ENCODE assay signal across 26 mouse cellular contexts in genomic region chr9:79990456-79991017, GRCm38 (mm10). TPM values are rescaled to one million over a fixed set of nuclear protein-coding genes. Genes with fewer than 3 reads are reported as not detected.
"Had no signal": no experiment of that assay in that cellular context is flagged by ENCODE, and none has a peak within 500 bp of the region (broad histone marks: within the 10 kb centered on the region; RNA-seq: fewer than 3 reads in every experiment).

No protein-coding gene starts in this region.

- H3K27ac ChIP-seq: limb, embryonic 10.5 days; limb, embryonic 13.5 days; liver, embryonic 12.5 days; liver, embryonic 15.5 days; lung, embryonic 15.5 days; midbrain, embryonic 10.5 days; midbrain, embryonic 13.5 days; neural tube, embryonic 13.5 days; stomach, postnatal 0 days had no signal

- DNase-seq: kidney, postnatal 14 days; kidney, postnatal 4 days; layer of hippocampus, adult 9-11 months; liver; lung, adult 18-20 months; lung, postnatal 10 days; lung, postnatal 36 days; right cerebral cortex, adult 18-20 months; right cerebral cortex, postnatal 14 days; right cerebral cortex, postnatal 4 days; thymus, adult 2 months; thymus, postnatal 14 days; thymus, postnatal 4 days had no signal

- H3K9me3 ChIP-seq: limb, embryonic 10.5 days; limb, embryonic 13.5 days; liver, embryonic 12.5 days; liver, embryonic 15.5 days; lung, embryonic 15.5 days; midbrain, embryonic 10.5 days; midbrain, embryonic 13.5 days; neural tube, embryonic 13.5 days had no signal

- H3K27me3 ChIP-seq: limb, embryonic 13.5 days; liver, embryonic 12.5 days; liver, embryonic 15.5 days; lung, embryonic 15.5 days; megakaryocyte, embryonic 14.5 days; midbrain, embryonic 13.5 days; neural tube, embryonic 13.5 days had no signal

- H3K9ac ChIP-seq: limb, embryonic 13.5 days; liver, embryonic 12.5 days; liver, embryonic 15.5 days; lung, embryonic 15.5 days; midbrain, embryonic 13.5 days; neural tube, embryonic 13.5 days had no signal

- H3K4me2 ChIP-seq: limb, embryonic 13.5 days; liver, embryonic 12.5 days; liver, embryonic 15.5 days; lung, embryonic 15.5 days; midbrain, embryonic 13.5 days; neural tube, embryonic 13.5 days had no signal

- H3K4me3 ChIP-seq: limb, embryonic 10.5 days; limb, embryonic 13.5 days; liver, embryonic 12.5 days; liver, embryonic 15.5 days; lung, embryonic 15.5 days; midbrain, embryonic 10.5 days; midbrain, embryonic 13.5 days; myocyte; neural tube, embryonic 13.5 days had no signal

- ATAC-seq: liver, embryonic 12.5 days; midbrain, embryonic 13.5 days; midbrain, embryonic 16.5 days had no signal

- H3K36me3 ChIP-seq: limb, embryonic 10.5 days; limb, embryonic 13.5 days; liver, embryonic 12.5 days; liver, embryonic 15.5 days; lung, embryonic 15.5 days; midbrain, embryonic 10.5 days; midbrain, embryonic 13.5 days; neural tube, embryonic 13.5 days had no signal

- H3K4me1 ChIP-seq: limb, embryonic 10.5 days; limb, embryonic 13.5 days; liver, embryonic 12.5 days; liver, embryonic 15.5 days; midbrain, embryonic 13.5 days; neural tube, embryonic 13.5 days had no signal

RNA-seq across cellular contexts. Expression of gene Filip1, which starts 22.1 kb away (rescaled TPM):
- total RNA-seq: monocyte, adult 5-6 weeks had no signal
